In the genomic region with DNA sequence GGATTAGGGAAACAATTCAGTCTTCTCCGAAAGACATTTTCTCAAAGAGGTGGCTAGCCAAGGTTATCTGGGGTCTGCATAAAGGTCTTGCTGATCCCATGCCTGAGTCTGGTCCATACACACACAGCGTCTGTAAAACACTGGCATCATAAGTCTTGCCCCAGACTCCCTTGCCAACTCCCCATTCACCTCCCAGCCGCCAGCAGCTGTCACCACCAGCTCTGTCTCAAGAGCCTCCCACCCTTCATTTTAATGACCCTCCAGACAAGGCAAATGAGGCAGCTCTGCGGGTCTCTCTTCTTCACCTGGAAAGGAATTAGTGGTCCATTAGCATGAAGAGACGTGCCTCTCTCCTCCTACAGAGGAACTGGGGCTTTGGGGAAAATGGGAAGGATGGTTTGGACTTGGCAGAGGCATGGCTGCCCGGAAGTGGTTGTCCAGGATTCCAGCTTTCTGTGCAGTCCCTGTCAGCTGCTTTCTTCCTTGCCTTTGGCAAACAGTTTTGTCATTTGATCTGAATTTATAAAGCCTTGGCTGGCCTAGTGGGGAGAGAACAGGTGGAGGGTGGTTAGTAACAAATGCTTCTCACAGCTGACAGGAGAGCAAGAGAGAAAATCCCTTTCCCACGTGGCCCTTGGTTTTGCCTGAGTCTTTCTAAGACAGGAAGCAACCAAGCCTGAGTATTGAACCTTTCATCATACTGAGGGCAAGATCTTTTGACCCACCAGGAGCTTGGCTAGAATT, we compare ENCODE assay signal across 16 mouse cellular contexts.
A peak's percentile ranks its signal among the peaks of the same experiment; 100 is the strongest.
DNase-seq lines count a peak whose midpoint lies in the region; ATAC-seq lines count a peak whose summit lies in the region.
"Had no signal": no experiment of that assay in that cellular context is flagged by ENCODE, and none has a peak within 500 bp of the region (broad histone marks: within the 10 kb centered on the region; RNA-seq: fewer than 3 reads in every experiment).

No protein-coding gene starts in this region.

- ATAC-seq in hindbrain, embryonic 15.5 days (ENCODE audit: low FRiP score, low read depth), result peak; percentile 48; the same call in 1 of the 2 replicates
- no peak for ATAC-seq in hindbrain, embryonic 14.5 days (ENCODE audit: low FRiP score)
- ATAC-seq in neural tube, embryonic 13.5 days (ENCODE audit: low read depth), result peak; percentile 36; the same call in 1 of the 2 replicates
- ATAC-seq in neural tube, embryonic 15.5 days (ENCODE audit: low FRiP score), result no peak

- no peak overlapping the region for H3K4me2 ChIP-seq in hindbrain, embryonic 15.5 days
- H3K4me2 ChIP-seq in hindbrain, embryonic 14.5 days (replicated peaks), result no peak overlapping the region
- no peak overlapping the region for H3K4me2 ChIP-seq in neural tube, embryonic 13.5 days
- H3K4me2 ChIP-seq in neural tube, embryonic 15.5 days, result no peak overlapping the region
- H3K4me2 ChIP-seq: heart, embryonic 12.5 days; limb, embryonic 15.5 days; lung, embryonic 15.5 days; stomach, embryonic 15.5 days had no signal

- no peaks in the 10 kb centered on the region for H3K36me3 ChIP-seq in hindbrain, embryonic 15.5 days
- no peaks in the 10 kb centered on the region for H3K36me3 ChIP-seq in hindbrain, embryonic 14.5 days (replicated peaks; ENCODE audit: control insufficient read depth, insufficient read depth)
- H3K36me3 ChIP-seq in neural tube, embryonic 13.5 days, result no peaks in the 10 kb centered on the region
- no peaks in the 10 kb centered on the region for H3K36me3 ChIP-seq in neural tube, embryonic 15.5 days
- H3K36me3 ChIP-seq: heart, embryonic 12.5 days; limb, embryonic 15.5 days; lung, embryonic 15.5 days; stomach, embryonic 15.5 days had no signal

- H3K9ac ChIP-seq in hindbrain, embryonic 15.5 days, result no peak overlapping the region
- no peak overlapping the region for H3K9ac ChIP-seq in hindbrain, embryonic 14.5 days
- no peak overlapping the region for H3K9ac ChIP-seq in neural tube, embryonic 13.5 days
- no peak overlapping the region for H3K9ac ChIP-seq in neural tube, embryonic 15.5 days (replicated peaks)
- H3K9ac ChIP-seq: heart, embryonic 12.5 days; limb, embryonic 15.5 days; lung, embryonic 15.5 days; stomach, embryonic 15.5 days had no signal

- peaks cover 15% of the 10 kb centered on the region for H3K4me1 ChIP-seq in hindbrain, embryonic 15.5 days (replicated peaks)
- peaks cover 15% of the 10 kb centered on the region for H3K4me1 ChIP-seq in hindbrain, embryonic 14.5 days (replicated peaks; ENCODE audit: control insufficient read depth, insufficient read depth, low read length)
- peaks cover 22% of the 10 kb centered on the region for H3K4me1 ChIP-seq in neural tube, embryonic 13.5 days (replicated peaks)
- H3K4me1 ChIP-seq in neural tube, embryonic 15.5 days, result peaks cover 5% of the 10 kb centered on the region; the same call in 1 of the 2 replicates
- H3K4me1 ChIP-seq: heart, embryonic 12.5 days; limb, embryonic 15.5 days; stomach, embryonic 15.5 days had no signal

- WGBS in hindbrain, embryonic 15.5 days, result 37% methylated on average over 7 of the region's 7 CpGs
- WGBS in hindbrain, embryonic 14.5 days, result 38% methylated on average over 7 of the region's 7 CpGs
- WGBS in neural tube, embryonic 13.5 days, result 39% methylated on average over 7 of the region's 7 CpGs
- WGBS in neural tube, embryonic 15.5 days, result 34% methylated on average over 7 of the region's 7 CpGs

- no peak overlapping the region for H3K4me3 ChIP-seq in hindbrain, embryonic 15.5 days
- no peak overlapping the region for H3K4me3 ChIP-seq in hindbrain, embryonic 14.5 days (replicated peaks; ENCODE audit: low read length)
- no peak overlapping the region for H3K4me3 ChIP-seq in neural tube, embryonic 13.5 days
- H3K4me3 ChIP-seq in neural tube, embryonic 15.5 days (replicated peaks), result no peak overlapping the region
- H3K4me3 ChIP-seq: heart, embryonic 12.5 days; limb, embryonic 15.5 days; lung, embryonic 15.5 days; stomach, embryonic 15.5 days had no signal

- no peak overlapping the region; the same call in 1 of the 2 replicates for H3K27ac ChIP-seq in hindbrain, embryonic 15.5 days (replicated peaks)
- H3K27ac ChIP-seq in hindbrain, embryonic 14.5 days, result no peak overlapping the region
- H3K27ac ChIP-seq in neural tube, embryonic 13.5 days (replicated peaks), result no peak overlapping the region
- H3K27ac ChIP-seq in neural tube, embryonic 15.5 days (replicated peaks), result no peak overlapping the region
- H3K27ac ChIP-seq: limb, embryonic 15.5 days; lung, embryonic 15.5 days; stomach, embryonic 15.5 days had no signal

- H3K27me3 ChIP-seq in hindbrain, embryonic 15.5 days, result peaks cover 6% of the 10 kb centered on the region; the same call in 1 of the 2 replicates
- H3K27me3 ChIP-seq in hindbrain, embryonic 14.5 days (ENCODE audit: control insufficient read depth, insufficient read depth, low read length), result peaks cover 20% of the 10 kb centered on the region
- peaks cover 58% of the 10 kb centered on the region for H3K27me3 ChIP-seq in neural tube, embryonic 13.5 days
- peaks cover 25% of the 10 kb centered on the region for H3K27me3 ChIP-seq in neural tube, embryonic 15.5 days (replicated peaks)
- H3K27me3 ChIP-seq: heart, embryonic 12.5 days; limb, embryonic 15.5 days; lung, embryonic 15.5 days; stomach, embryonic 15.5 days had no signal

- H3K9me3 ChIP-seq in hindbrain, embryonic 15.5 days, result no peaks in the 10 kb centered on the region
- H3K9me3 ChIP-seq in hindbrain, embryonic 14.5 days (ENCODE audit: control insufficient read depth, low read length), result no peaks in the 10 kb centered on the region
- no peaks in the 10 kb centered on the region for H3K9me3 ChIP-seq in neural tube, embryonic 13.5 days
- no peaks in the 10 kb centered on the region for H3K9me3 ChIP-seq in neural tube, embryonic 15.5 days (replicated peaks)
- H3K9me3 ChIP-seq: heart, embryonic 12.5 days; limb, embryonic 15.5 days; lung, embryonic 15.5 days; stomach, embryonic 15.5 days had no signal

- peak; percentile 73 to 77 for DNase-seq in cerebellum, postnatal 10 days
- DNase-seq in cerebellum, adult 9-10 months, result no peak
- no peak for DNase-seq in hindbrain, embryonic 14.5 days (ENCODE audit: low spot score)
- no peak for DNase-seq in heart, postnatal 4 days
- DNase-seq in right cerebral cortex, postnatal 36 days (ENCODE audit: low spot score in 2 of 2), result no peak
- DNase-seq: cerebellum, adult 11-12 months; kidney, adult 11 months; kidney, postnatal 36 days; thymus, postnatal 14 days had no signal

Comparison
In these comparisons a context has a peak if more than half of its experiments do, and no peak if none do; other contexts are left out.
1. DNase-seq: peak in cerebellum, postnatal 10 days (2 of 2); none in cerebellum, adult 9-10 months (single experiment), hindbrain, embryonic 14.5 days (single experiment), heart, postnatal 4 days (single experiment) and right cerebral cortex, postnatal 36 days (0 of 2).
2. ATAC-seq: peak in hindbrain, embryonic 15.5 days (single experiment) and neural tube, embryonic 13.5 days (single experiment); none in hindbrain, embryonic 14.5 days (single experiment) and neural tube, embryonic 15.5 days (single experiment).